Mouse (Mus musculus) retina, embryonic 14.5 days (tissue): ENCODE results near the gene Gm28305.

Source experiments
- DNase-seq: peaks from one replicate; pipeline ENCODE4 v3.0.0-alpha.2; 2015; ENCODE audit warnings: low spot score

The Gm28305 gene

DNA sequence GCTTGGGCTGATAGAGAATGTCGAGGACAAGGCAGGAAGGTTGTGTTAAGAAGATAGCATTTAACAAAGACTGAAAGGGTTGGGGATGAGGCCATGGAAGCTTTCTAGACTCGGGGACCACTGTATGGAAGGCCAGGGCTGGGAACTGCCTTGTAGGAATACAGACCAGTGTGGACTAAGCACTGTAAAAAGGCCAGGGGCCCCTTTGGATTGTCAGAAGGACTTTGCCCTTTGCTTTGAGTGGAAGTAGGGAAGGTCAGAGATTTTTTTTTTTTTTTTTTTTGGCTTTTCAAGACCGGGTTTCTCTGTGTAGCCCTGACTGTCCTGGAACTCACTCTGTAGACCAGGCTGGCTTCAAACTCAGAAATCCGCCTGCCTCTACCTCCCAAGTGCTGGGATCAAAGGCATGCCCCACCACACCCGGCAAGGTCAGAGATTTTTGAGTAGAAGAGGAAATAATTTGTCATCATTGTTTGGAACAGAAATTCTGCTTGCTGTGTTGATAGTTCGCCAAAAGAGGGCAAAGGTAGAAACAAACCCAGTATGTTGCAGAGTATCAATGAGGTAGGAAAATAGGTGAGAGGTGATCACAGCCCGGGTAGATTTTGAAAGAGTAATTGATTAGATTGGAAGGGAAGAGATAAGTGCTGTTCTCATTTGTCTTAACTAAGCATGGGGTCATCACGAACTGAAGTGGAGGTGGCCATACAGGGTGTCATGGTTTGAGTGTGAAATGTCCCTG is 30.6 kb downstream of the Gm28305 start:
- no peak for DNase-seq

DNA sequence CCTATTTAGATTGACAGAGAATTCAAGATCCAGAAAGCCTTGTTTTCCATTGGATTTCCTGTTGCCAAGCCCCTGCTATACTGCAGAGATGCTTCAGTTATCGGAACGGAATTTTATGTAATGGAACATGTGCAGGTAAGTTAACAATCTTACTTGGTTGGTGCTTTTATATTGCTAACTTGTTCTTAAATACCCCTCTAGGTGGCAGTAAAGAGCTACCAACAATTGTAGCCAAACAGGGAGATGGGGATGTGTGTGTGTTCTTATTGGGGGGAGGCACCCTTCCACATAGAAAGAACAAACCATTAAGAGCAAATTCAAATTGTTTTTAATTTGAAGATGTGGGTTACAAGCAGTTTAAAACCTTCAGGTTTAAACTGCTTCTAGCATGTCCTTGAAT is 35.3 kb downstream of the Gm28305 start:
- peak; percentile 64 for DNase-seq

DNA sequence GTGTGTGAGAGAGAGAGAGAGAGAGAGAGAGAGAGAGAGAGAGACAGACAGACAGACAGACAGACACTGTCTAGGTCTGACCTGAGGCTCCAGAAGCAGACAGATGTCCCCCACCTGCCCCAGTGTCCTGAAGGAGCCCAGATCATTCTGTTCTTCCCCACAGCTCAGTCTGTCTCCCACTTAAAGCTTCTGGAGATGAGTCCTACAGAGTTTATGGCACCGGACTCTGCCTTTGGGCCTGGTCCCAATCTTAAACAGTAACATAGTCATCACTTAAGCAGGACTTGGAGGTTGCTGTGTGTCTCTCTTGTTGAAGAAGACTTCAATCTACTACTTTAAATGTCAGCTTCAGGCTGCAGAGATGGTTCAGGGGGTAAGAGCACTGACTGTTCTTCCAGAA is 38.3 kb downstream of the Gm28305 start:
- no peak for DNase-seq

DNA sequence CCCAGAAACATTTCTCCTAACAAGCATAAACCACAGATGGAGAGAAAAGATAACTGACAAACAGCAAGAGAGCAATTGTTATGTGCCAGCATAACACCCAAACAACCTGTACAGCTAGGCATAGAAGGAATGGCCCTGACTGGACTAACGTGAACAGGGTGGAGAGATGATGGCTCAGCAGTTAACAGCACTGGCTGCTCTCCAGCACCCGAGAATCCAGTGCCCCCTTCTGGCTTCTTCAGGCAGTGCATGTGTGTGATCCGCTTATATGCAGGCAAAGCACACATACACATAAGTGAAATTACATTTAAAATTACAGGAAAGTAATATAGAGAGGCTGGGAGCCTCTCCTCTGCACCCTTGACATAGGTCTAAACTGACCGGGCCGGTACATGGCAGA is 38.9 kb downstream of the Gm28305 start:
- DNase-seq, result peak; percentile 76

DNA sequence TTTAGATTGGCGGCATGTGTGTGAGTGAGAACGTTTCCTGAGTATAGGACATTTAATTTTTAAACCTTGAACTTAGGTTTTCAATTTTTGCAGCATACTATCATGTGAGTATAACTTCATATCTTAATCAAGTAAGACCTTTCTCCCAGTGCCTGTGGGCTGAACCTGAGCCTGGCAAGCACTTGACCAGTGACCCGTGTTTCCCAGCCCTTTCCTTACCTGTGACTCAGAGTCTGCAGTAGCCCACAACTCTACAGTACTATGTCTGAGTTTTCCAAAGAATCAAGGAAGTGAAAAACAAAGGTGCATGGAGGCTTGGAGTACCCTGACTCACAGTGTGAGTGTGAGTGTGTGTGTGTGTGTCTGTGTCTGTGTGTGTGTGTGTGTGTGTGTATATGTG is 39.6 kb downstream of the Gm28305 start:
- DNase-seq, result no peak

DNA sequence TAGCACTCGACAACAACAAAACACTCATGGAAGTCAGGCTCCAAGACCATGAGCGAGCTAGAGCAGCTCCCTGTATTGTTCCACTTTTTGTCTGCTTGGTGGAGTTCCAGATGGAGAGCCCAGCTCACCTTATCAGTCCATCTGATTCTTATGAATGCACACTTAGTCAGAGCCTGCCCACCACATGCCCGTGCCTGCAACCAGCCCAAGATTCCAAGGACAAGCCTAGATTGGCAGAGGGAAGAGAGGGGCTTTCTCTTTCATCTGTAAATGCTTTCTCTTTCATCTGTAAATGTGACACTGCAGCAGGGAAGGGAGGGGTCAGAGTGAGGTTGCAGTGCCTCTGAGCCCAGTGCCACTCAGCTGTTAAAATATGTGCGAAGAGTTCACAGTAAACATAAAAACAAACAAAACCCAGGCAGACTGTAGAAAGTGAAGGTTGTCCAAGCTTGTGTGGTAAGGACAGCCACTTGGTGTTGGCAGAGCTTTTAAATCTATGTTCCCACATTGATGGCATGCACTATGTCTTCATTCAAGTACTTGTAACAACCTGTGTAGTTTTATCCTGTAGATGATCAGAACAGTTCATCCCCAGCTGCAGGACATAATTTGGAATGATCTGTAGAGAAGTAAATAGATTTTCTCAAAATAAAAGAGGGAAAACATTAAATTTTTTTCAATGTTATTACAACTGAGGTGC is 45.4 kb downstream of the Gm28305 start:
- no peak for DNase-seq

DNA sequence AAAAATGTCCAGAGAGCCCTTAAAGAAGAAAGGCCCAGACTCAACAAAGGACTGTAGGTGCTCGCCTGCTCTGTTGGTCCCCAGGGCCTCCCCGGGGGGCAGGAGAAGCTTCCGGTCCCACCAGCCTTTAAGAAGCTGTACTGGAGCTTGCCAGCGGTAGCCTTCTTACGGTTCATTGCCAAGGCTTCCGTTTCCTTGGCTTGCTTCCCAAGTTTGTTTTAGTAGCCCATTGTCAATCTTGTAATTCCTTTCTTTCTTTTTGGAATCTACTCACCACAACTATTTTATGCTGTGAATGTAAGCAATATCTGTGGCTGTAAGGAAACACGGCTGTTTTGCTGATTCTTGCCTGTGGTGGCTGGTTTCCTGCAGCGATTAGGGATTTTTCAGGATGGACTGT is 48.1 kb downstream of the Gm28305 start:
- no peak for DNase-seq

DNA sequence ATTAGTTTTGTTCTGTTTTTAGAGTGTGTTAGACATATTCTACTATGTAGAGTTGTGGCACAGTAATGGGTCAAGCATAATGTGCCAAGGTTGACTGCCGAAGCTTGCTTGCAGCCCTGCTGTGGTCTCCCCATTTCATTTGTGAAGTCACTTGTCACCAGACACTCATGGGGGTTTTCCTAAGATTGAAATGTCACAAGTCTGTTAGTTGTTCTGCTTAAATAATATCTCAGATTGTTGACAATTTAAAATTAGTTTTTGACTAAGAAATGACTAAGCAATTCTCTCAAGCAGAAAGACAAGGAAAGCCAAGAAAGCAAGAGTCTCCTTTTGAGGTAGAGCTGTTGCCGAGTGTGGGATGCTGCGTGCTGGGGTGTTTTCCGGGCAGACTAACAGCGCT is 52.5 kb downstream of the Gm28305 start:
- DNase-seq, result no peak

DNA sequence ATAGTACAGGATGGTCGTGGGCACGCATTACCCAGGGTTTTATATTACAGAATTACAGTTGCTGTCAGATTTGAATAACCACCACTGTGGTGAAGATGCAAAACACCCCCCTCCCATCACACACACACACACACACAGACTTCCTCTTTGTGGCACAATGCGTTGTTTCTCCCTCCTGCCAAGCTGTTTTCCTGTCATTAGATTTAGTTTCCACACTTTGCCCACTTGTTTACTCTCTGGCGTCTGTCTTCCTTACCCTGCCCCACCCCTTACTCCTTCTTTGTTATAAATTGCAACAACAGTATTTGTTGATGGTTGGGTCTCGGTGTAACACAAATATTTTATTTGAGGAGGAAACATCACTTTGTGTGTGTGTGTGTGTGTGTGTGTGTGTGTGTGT is 57.8 kb downstream of the Gm28305 start:
- DNase-seq, result no peak

DNA sequence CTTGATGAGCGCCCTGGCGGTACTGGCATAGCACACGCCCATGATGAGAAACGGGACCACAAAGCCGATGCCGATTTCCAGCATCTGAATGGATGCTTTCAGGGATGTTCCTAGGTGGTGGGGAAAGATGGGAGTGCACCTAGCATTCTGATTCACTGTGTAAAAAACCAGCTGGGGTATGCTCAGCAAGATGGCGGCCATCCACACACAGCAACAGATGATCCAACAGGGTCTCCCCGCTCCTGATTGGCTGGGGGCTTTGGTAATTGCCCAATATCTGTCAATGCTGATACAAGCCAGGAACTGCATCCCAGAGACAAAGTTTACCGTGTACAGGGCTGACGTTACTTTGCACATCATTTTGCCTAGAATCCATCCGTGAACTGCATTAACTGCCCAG is 58.6 kb downstream of the Gm28305 start:
- peak; percentile 2 for DNase-seq

DNA sequence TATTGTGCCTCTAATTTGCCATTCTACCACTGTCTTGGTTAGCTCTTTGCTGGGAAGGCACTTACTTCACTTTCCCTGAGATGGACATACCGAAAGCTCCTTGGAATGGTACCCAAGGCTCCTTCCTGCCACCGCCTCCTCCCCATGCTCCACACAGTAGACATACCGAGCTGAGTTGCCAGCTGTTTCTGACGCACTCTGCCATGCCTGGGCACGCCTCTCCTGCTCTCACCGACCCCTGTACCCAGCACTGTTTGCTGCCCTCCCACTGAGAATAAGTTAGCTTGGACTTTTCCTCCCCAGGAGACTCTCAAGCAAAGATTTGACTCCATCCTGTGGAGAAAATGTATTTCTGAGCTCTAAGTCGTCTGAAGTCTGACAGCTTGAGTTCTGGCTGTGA is 60.4 kb downstream of the Gm28305 start:
- no peak for DNase-seq

DNA sequence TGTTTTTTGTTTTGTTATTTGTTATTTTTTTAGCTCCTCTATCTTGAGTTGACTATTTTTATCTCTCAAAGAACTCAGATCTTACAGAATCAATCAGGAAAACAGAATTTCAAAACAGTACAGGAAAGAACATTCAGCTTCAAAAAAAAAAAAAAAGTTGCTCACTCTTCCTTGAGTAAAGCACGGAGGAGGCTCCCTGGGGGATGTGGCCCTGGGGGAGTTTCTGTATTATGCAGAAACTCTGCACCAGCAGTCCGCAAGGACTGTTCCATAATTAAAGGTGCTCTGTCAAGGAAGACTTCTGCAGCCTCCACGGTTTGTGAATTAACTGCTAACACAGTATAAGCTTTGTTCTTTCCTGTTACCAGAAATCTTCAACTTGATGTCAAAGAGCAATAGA is 61.0 kb downstream of the Gm28305 start:
- no peak for DNase-seq

DNA sequence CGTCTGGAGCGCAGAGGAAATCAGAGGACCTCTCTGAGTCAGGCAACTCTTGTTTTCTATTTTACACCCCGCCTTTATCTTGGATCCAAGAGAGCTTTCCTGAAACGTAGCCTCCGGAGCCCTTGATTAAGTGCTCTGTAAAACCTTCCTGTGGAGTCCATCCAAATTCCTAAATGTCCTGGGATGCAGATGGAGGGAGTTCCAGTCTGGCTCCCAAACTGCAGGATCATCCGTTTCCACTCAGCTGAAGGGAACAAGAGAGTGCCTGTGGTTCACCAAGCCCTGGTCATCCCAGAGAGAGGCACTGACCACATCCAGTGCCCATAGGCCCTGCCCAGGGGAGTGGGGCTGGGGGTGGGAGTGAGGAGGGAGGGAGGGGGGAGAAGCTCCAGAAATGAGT is 61.8 kb downstream of the Gm28305 start:
- no peak for DNase-seq

DNA sequence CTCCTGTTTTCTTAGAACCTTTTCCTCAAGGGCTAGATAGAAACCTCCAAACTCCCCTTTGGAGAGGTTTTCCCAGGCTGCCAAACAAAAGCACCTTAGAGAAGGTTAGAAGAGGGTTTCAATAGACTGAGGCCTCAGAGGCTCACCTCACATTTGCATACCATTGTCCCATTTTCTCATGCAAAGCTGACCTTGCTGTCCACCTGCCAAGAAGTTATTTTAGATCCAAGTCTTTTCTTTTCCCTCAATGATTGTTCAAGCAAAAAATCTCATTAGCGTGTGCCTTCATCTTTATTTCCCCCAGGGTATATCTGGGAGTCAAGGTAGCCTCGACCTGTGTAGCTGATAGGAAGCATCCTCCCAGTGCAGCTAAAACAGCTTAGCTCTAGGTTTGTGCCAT is 62.4 kb downstream of the Gm28305 start:
- DNase-seq, result no peak

DNA sequence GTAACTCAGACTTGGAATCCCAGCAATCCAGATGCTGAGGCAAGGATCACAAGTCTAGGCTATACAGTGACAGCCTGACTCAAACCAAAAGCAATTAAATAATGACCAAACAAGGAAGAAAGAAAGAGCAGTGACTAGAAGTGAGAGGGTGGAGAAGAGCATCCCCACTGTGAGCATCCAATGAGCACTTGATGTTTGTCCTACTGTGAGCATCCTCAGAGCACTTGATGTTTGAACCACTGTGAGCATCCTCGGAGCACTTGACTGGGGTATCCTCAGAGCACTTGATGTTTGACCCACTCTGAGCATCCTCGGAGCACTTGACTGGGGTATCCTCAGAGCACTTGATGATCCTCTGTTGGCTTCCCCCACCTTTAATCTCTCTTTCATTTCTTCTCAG is 64.5 kb downstream of the Gm28305 start:
- DNase-seq, result no peak

DNA sequence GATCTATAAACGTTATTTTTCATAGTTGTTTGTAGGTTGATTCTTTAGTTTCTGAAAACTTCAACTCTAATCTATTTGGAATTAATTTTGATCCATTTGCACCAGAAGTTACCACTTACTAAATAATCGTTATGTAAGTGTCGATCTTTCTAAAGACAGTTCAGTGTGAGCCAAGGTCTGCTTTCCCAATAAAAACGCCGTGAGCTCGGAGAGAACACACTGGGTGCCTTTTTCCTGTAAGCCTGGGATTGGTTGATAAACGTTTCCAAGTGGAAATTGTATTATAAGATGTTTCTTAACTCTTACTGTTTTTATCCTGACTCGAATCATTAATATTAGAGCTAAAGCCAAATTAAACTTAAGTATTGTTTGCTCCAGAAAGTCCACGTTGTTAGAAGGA is 66.5 kb downstream of the Gm28305 start:
- DNase-seq, result no peak

DNA sequence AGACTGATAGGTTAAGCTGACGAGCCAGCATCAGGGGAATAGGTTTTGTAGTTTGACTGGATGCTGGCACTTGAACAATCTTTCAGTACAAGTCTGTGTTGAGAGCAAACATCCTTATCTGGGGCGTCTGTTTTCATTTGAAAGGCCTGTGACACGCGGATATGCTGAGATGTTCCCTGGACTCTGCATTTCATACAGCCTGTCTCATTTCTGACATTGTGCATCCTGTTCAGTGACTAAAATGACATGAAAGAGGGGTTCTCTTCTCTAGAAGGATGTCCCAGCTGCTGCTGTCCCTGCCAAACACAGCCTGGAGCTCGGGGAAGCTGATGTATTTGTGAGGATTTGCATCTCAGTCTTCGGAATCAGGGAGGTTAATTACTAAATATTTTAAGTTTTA is 67.0 kb downstream of the Gm28305 start:
- no peak for DNase-seq

DNA sequence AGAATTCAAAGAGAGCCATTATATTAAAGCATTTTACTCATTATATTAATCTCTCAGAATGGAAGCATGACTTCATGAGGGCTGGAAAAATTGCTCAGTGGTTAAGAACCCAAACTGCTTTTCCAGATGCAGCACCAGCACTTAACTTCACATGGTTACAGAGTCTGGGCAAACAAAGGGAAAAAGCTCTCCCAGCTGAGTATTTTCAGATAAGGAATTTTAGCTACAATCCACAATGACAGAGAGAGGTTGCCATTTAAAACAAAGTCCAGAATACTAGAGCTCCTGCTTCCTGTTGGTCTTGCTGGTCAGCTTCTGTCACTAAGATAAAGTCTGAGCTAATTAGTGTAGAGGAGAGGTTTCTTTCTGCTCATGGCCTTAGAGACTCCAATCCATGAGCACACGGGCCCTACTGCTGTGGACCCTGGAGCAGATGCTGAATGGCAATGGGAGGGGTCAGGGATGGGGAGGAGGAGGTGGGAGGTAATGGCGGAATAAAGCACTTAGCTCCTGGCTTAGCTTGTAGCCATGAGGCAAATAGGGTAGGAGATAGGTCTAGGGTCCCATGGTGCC is 68.2 kb downstream of the Gm28305 start:
- DNase-seq, result no peak

DNA sequence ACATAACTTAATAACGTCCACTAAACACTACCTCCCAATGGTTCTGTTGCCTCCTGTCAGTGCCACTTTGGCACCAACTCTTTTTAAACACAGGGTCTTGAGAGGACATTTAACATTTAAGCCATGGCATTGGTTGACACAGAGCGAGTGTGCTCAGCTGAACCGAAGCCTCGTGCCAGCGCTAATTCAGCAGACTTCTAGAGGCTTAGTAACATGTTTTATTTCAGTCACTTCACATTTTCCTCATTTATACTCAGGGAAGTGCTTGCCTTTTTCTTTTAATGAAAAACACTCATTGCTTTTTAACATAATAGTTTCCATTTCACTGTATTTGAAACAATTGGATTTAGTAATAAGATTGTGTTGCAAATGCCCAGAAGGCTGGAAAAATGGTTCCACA is 68.7 kb downstream of the Gm28305 start:
- DNase-seq, result no peak

DNA sequence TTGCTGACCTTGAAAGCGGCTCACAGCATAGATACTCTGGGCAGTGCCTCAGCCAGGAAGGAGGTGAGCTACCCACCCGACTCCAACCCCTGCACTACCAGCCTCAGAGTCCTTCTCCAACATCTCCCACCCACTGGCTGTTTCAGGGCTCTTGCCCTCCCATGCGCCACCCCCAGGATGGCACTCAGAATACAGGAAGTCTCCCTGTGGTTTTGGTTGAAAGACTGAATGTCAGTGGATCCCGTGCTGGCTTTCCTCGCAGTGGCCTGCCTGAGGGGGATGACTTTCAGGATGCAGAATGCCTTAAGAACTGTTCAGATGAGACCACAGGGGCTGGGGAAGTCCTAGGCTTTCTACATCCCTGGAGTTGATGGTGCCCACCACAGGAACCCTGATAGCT is 82.6 kb downstream of the Gm28305 start:
- DNase-seq, result no peak

DNA sequence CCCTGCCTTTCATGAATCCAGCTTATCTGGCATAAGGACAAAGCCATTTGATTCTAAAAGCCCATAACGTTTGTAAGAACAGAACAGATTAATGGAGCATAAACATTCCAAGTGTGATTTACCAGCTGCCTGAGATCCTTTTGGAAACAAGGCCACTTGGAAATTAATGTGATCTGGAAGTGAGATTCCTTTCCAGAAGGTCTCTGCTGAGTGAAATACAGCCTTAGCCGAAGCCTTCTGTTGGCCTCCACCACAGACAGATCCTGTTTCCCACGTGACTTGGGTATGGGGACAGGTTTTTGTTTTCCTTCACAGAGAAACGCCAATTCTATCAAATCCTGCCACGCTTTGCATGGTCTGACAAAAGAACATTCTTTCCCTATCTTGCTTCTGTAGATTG is 83.2 kb downstream of the Gm28305 start:
- no peak for DNase-seq
